Mouse (Mus musculus) embryonic facial prominence, embryonic 12.5 days (tissue): ENCODE measurements around the gene 2810021J22Rik. TPM values are rescaled to one million over a fixed set of nuclear protein-coding genes. Genes with fewer than 3 reads are reported as not detected.
A peak's percentile ranks its signal among the peaks of the same experiment; 100 is the strongest.
"Not testable (repeated sequence)": the region's sequence is repeated elsewhere in the genome, so short reads cannot be mapped to it uniquely, and the experiment has no call there.

ENCODE experiments used
- ATAC-seq: fragments of 200-750 bp; cut with Nextera tagmentation; 2 replicates; pipeline ENCODE4 v1.8.0; 2017; ENCODE audit not compliant: insufficient number of reproducible peaks, insufficient read depth, low FRiP score, low TSS enrichment
- H3K27ac ChIP-seq: fragments of 300-500 bp; sonication (generic); 2 replicates; pipeline ENCODE4 v1.5.1; 2016; ENCODE audit warnings: mild to moderate bottlenecking
- H3K27me3 ChIP-seq: fragments of 300-500 bp; sonication (generic); 2 replicates; pipeline ENCODE4 v1.6.1; 2016; ENCODE audit warnings: mild to moderate bottlenecking, moderate library complexity
- H3K36me3 ChIP-seq: fragments of 300-500 bp; sonication (generic); 2 replicates; pipeline ENCODE4 v1.6.1; 2016; ENCODE audit warnings: mild to moderate bottlenecking
- H3K4me1 ChIP-seq: fragments of 300-500 bp; sonication (generic); 2 replicates; pipeline ENCODE4 v1.6.1; 2016
- H3K4me2 ChIP-seq: fragments of 300-500 bp; sonication (generic); replicated peaks from 2 replicates; pipeline ENCODE4 v1.6.1; 2016; ENCODE audit warnings: mild to moderate bottlenecking, moderate library complexity
- H3K4me3 ChIP-seq: fragments of 300-500 bp; sonication (generic); 2 replicates; pipeline ENCODE4 v1.5.1; 2016; ENCODE audit warnings: mild to moderate bottlenecking
- H3K9ac ChIP-seq: fragments of 300-500 bp; sonication (generic); 2 replicates; pipeline ENCODE4 v1.6.1; 2016; ENCODE audit warnings: mild to moderate bottlenecking, moderate library complexity
- H3K9me3 ChIP-seq: fragments of 300-500 bp; sonication (generic); 2 replicates; pipeline ENCODE4 v1.6.1; 2016; ENCODE audit warnings: mild to moderate bottlenecking, moderate library complexity
- WGBS: fragments of 180-500 bp; shearing (Covaris S2); methylation state at CpG from one replicate; pipeline ENCODE4 v1.1.7; 2016; 5-methylcytosine and 5-hydroxymethylcytosine counted together
- polyA plus RNA-seq: library from polyadenylated mRNA; unstranded; fragments of >200 nt; fragmentation: Nextera tagmentation; extraction: Ambion mirVana; gene quantifications from 2 replicates; pipeline ENCODE4 v1.2.1, GENCODE M21; 2016

2810021J22Rik gene
- polyA plus RNA-seq = 10.1 and 10.7 TPM in 2 replicates

- H3K9me3 ChIP-seq = no peaks in the 10 kb centered on the region
- peak; percentile 92 for ATAC-seq
- peak within 1 kb of the TSS; percentile 76 for H3K9ac ChIP-seq
- H3K27ac ChIP-seq = peak within 1 kb of the TSS; percentile 73
- H3K4me2 ChIP-seq = peak within 1 kb of the TSS; percentile 73
- 8% methylated on average over 37 of the region's 37 CpGs for WGBS
- H3K4me3 ChIP-seq = peak within 1 kb of the TSS; percentile 67
- 0 out of 2 replicates have a peak, but pooled peaks cover 9% of the 10 kb centered on the region for H3K36me3 ChIP-seq
- peaks cover 11% of the 10 kb centered on the region for H3K4me1 ChIP-seq
- no peaks in the 10 kb centered on the region for H3K27me3 ChIP-seq
These were observed at the start of gene 2810021J22Rik for GRCm38 (mm10) chr11:58867039-58867953. Gene 2810021J22Rik (plus strand): TSS chr11:58867216.

GRCm38 (mm10) chr11:58828937-58829336 is 38.1 kb upstream of the 2810021J22Rik start, which contains the start of gene Olfr312:
Gene Olfr312 (plus strand): TSS chr11:58829237.
- H3K4me3 ChIP-seq, H3K9ac ChIP-seq, H3K36me3 ChIP-seq, ATAC-seq, H3K4me1 ChIP-seq, H3K4me2 ChIP-seq, H3K27me3 ChIP-seq, H3K27ac ChIP-seq, H3K9me3 ChIP-seq: not testable (repeated sequence)

GRCm38 (mm10) chr11:58829764-58830163 is 37.3 kb upstream of the 2810021J22Rik start:
- H3K4me2 ChIP-seq = no peak overlapping the region
- no peaks in the 10 kb centered on the region for H3K27me3 ChIP-seq
- no peaks in the 10 kb centered on the region for H3K9me3 ChIP-seq
- no peaks in the 10 kb centered on the region for H3K4me1 ChIP-seq
- no peak overlapping the region for H3K27ac ChIP-seq
- 73% methylated on average over 3 of the region's 3 CpGs for WGBS
- no peak overlapping the region for H3K4me3 ChIP-seq
- H3K36me3 ChIP-seq = no peaks in the 10 kb centered on the region
- no peak overlapping the region for H3K9ac ChIP-seq
- no peak for ATAC-seq

- not testable (repeated sequence) for H3K27ac ChIP-seq, H3K36me3 ChIP-seq, H3K4me1 ChIP-seq, H3K9me3 ChIP-seq, H3K4me3 ChIP-seq, H3K9ac ChIP-seq, ATAC-seq, H3K4me2 ChIP-seq, H3K27me3 ChIP-seq
- WGBS = 76% methylated on average over 3 of the region's 3 CpGs
These were observed 34.5 kb upstream of the 2810021J22Rik start for GRCm38 (mm10) chr11:58832541-58832940.

GRCm38 (mm10) chr11:58838951-58839350 is 28.1 kb upstream of the 2810021J22Rik start, which contains the start of gene Olfr311:
Gene Olfr311 (plus strand): TSS chr11:58839251.
- H3K27ac ChIP-seq = not testable (repeated sequence)

GRCm38 (mm10) chr11:58846919-58847461 is 20.0 kb upstream of the 2810021J22Rik start, which contains the start of gene Gm12258:
Gene Gm12258 (plus strand): TSS chr11:58847158.
- peak within 1 kb of the TSS; percentile 88 for H3K4me2 ChIP-seq
- peak within 1 kb of the TSS; percentile 77 for H3K4me3 ChIP-seq
- peaks cover 6% of the 10 kb centered on the region for H3K4me1 ChIP-seq
- H3K27ac ChIP-seq = peak within 1 kb of the TSS; percentile 9; the same call in 1 of the 2 replicates
- ATAC-seq = peak; percentile 99
- H3K9ac ChIP-seq = peak within 1 kb of the TSS; percentile 72
- no peaks in the 10 kb centered on the region for H3K27me3 ChIP-seq
- WGBS = under 1% methylated on average over 24 of the region's 24 CpGs
- H3K9me3 ChIP-seq = no peaks in the 10 kb centered on the region
- peaks cover 20% of the 10 kb centered on the region for H3K36me3 ChIP-seq

More at GRCm38 (mm10) chr11:58838951-58839350, 28.1 kb upstream of the 2810021J22Rik start, which contains the start of gene Olfr311:
- not testable (repeated sequence) for H3K27me3 ChIP-seq, ATAC-seq, H3K9ac ChIP-seq, H3K36me3 ChIP-seq, H3K9me3 ChIP-seq, H3K4me3 ChIP-seq, H3K4me2 ChIP-seq, H3K4me1 ChIP-seq

GRCm38 (mm10) chr11:58847636-58848035 is 19.4 kb upstream of the 2810021J22Rik start:
- ATAC-seq = no peak
- WGBS = 48% methylated on average over 9 of the region's 9 CpGs
- Histone ChIP-seq H3K27me3 (no peaks in the 10 kb centered on the region), H3K9me3 (no peaks in the 10 kb centered on the region), H3K36me3 (peaks cover 26% of the 10 kb centered on the region), H3K4me2 (peak overlapping the region; percentile 88), H3K4me3 (peak overlapping the region; percentile 77), H3K9ac (peak overlapping the region; percentile 72), H3K27ac (0 out of 2 replicates have a peak overlapping the region, but pooled peaks have one; percentile 9), H3K4me1 (peaks cover 6% of the 10 kb centered on the region)

GRCm38 (mm10) chr11:58849731-58850130 is 17.3 kb upstream of the 2810021J22Rik start:
- H3K9ac ChIP-seq = no peak overlapping the region
- H3K27me3 ChIP-seq = no peaks in the 10 kb centered on the region
- no peaks in the 10 kb centered on the region for H3K9me3 ChIP-seq
- WGBS = 76% methylated on average over 2 of the region's 2 CpGs
- ATAC-seq = no peak
- peaks cover 38% of the 10 kb centered on the region for H3K36me3 ChIP-seq
- H3K4me2 ChIP-seq = no peak overlapping the region
- peaks cover 6% of the 10 kb centered on the region for H3K4me1 ChIP-seq
- H3K4me3 ChIP-seq = no peak overlapping the region
- no peak overlapping the region for H3K27ac ChIP-seq

- Histone ChIP-seq H3K36me3 (peaks cover 52% of the 10 kb centered on the region), H3K4me2 (no peak overlapping the region), H3K9me3 (peaks cover 24% of the 10 kb centered on the region), H3K27ac (no peak overlapping the region), H3K27me3 (no peaks in the 10 kb centered on the region), H3K4me1 (no peaks in the 10 kb centered on the region), H3K4me3 (no peak overlapping the region), H3K9ac (no peak overlapping the region)
- ATAC-seq = no peak
- 96% methylated on average over 8 of the region's 8 CpGs for WGBS
These were observed 6.3 kb upstream of the 2810021J22Rik start for GRCm38 (mm10) chr11:58860744-58861143.

- Histone ChIP-seq H3K27ac (no peak overlapping the region), H3K4me3 (peak overlapping the region; percentile 67), H3K27me3 (no peaks in the 10 kb centered on the region), H3K4me1 (peaks cover 11% of the 10 kb centered on the region), H3K9ac (peak overlapping the region; percentile 76; the same call in 1 of the 2 replicates), H3K36me3 (0 out of 2 replicates have a peak, but pooled peaks cover 9% of the 10 kb centered on the region), H3K4me2 (peak overlapping the region; percentile 73), H3K9me3 (no peaks in the 10 kb centered on the region)
- 87% methylated on average over 6 of the region's 6 CpGs for WGBS
- ATAC-seq = no peak
These were observed 926 bp downstream of the 2810021J22Rik start for GRCm38 (mm10) chr11:58867954-58868330.

- no peak overlapping the region for H3K27ac ChIP-seq
- H3K4me2 ChIP-seq = no peak overlapping the region
- H3K4me3 ChIP-seq = no peak overlapping the region
- no peak for ATAC-seq
- H3K27me3 ChIP-seq = no peaks in the 10 kb centered on the region
- 0 out of 2 replicates have a peak, but pooled peaks cover 9% of the 10 kb centered on the region for H3K36me3 ChIP-seq
- WGBS = 84% methylated on average over 4 of the region's 4 CpGs
- peaks cover 11% of the 10 kb centered on the region for H3K4me1 ChIP-seq
- no peaks in the 10 kb centered on the region for H3K9me3 ChIP-seq
- no peak overlapping the region for H3K9ac ChIP-seq
These were observed 3.9 kb downstream of the 2810021J22Rik start for GRCm38 (mm10) chr11:58870961-58871360.
